Mouse (Mus musculus) adrenal gland, postnatal 14 days (tissue): Measurements from ENCODE around the gene Atf5. TPM values are rescaled to one million over a fixed set of nuclear protein-coding genes. Genes with fewer than 3 reads are reported as not detected.

Experiments
- DNase-seq: peaks from one replicate; pipeline ENCODE4 v3.0.0; 2021; ENCODE audit warnings: mixed read lengths
- total RNA-seq: library from RNA; stranded (reverse); gene quantifications from 2 replicates; pipeline ENCODE4 v1.2.3, GENCODE M21; 2021

Gene Atf5
- total RNA-seq, 1 experiment from 2014 or later: 165 TPM

GRCm38 (mm10) chr7:44819863-44820262 is 3.4 kb upstream of the Atf5 start:
- DNase-seq: peak; percentile 69

GRCm38 (mm10) chr7:44819391-44819790 is 2.9 kb upstream of the Atf5 start:
- DNase-seq: peak; percentile 2

- DNase-seq: peak; percentile 74
Observed at GRCm38 (mm10) chr7:44818751-44819235, 2.3 kb upstream of the Atf5 start.

- peak; percentile 13 for DNase-seq
Observed at GRCm38 (mm10) chr7:44818164-44818563, 1.7 kb upstream of the Atf5 start.

GRCm38 (mm10) chr7:44817441-44817840 is 983 bp upstream of the Atf5 start:
- DNase-seq: peak; percentile 5

- DNase-seq: peak; percentile 100
Observed at GRCm38 (mm10) chr7:44815721-44816469, 563 bp downstream of the Atf5 start, which contains the start of the genes Nup62 and Il4i1. Gene Nup62, plus strand, starts transcription at chr7:44816088. Gene Il4i1, plus strand, starts transcription at chr7:44816387.

- DNase-seq: no peak
Observed at GRCm38 (mm10) chr7:44814952-44815553, 1.4 kb downstream of the Atf5 start.

- DNase-seq: no peak
Observed at GRCm38 (mm10) chr7:44814423-44814822, 2.0 kb downstream of the Atf5 start.

- no peak for DNase-seq
Observed at GRCm38 (mm10) chr7:44813985-44814384, 2.5 kb downstream of the Atf5 start.

GRCm38 (mm10) chr7:44812651-44813325 is 3.7 kb downstream of the Atf5 start:
- DNase-seq: no peak

- DNase-seq: no peak
Observed at GRCm38 (mm10) chr7:44810819-44811557, 5.5 kb downstream of the Atf5 start.

GRCm38 (mm10) chr7:44810365-44810764 is 6.1 kb downstream of the Atf5 start:
- no peak for DNase-seq

GRCm38 (mm10) chr7:44809466-44809865 is 7.0 kb downstream of the Atf5 start:
- DNase-seq: no peak

- DNase-seq: no peak
Observed at GRCm38 (mm10) chr7:44808927-44809326, 7.5 kb downstream of the Atf5 start.

- no peak for DNase-seq
Observed at GRCm38 (mm10) chr7:44792781-44793180, 23.7 kb downstream of the Atf5 start.

- no peak for DNase-seq
Observed at GRCm38 (mm10) chr7:44790066-44790465, 26.4 kb downstream of the Atf5 start.

GRCm38 (mm10) chr7:44789531-44789930 is 26.9 kb downstream of the Atf5 start:
- no peak for DNase-seq

GRCm38 (mm10) chr7:44780101-44780500 is 36.4 kb downstream of the Atf5 start:
- no peak for DNase-seq

GRCm38 (mm10) chr7:44776849-44777498 is 39.5 kb downstream of the Atf5 start:
- DNase-seq: no peak

- no peak for DNase-seq
Observed at GRCm38 (mm10) chr7:44772591-44773204, 43.8 kb downstream of the Atf5 start.

- DNase-seq: peak; percentile 86
Observed at GRCm38 (mm10) chr7:44770046-44770578, 46.3 kb downstream of the Atf5 start.
